Mouse (Mus musculus): ENCODE data around the gene Zfp410.

Zfp410 gene

DNA sequence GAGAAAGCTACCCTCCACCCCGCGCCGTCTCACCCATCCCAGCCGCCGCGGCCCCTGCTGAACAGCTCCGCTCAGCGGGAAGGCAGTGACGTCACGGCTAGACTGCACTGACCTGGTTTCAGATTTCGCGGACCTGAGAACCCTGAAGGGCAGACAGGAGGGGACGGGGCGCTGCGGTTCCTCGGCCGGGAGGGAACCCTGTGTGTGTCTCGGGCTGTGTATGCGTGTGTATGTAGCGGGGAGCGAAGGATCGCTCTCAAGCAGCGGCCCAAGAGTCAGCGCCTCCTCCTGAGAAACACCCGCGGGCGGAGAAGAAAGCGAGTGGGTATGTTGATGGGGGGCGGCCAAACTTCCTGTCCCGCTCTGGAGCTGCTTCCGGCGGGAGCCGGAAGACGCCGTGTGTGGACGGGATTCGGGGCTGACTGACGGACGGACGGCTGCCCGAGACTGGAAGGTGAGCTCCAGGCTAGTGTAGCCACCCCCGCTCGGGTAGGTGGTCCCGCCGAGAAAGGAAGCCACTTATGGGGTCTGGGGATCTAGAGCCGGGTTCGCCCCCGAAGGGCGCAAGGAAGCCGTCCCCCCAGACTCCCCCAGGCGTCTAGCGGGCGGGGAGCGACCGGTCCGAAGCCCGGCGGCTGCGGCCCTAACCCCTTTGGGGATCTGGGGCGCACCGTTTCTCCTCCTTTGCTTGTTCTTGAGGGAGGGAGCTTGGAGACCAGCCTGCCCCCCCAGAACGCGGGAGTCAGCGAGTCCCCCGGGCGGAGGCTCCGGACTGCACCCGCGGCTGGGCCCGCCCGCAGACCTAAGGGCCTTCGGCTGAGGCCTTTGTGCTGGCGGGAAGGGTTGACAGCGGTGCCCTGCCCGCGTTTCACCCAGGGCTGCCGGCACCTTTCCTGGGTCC is at the start of gene Zfp410:
Gene Zfp410 (plus strand): TSS at position 132 of the 901 bp plus-strand sequence.
- DNase-seq (ENCODE audit: low read depth, low spot score): peak; percentile 65

DNA sequence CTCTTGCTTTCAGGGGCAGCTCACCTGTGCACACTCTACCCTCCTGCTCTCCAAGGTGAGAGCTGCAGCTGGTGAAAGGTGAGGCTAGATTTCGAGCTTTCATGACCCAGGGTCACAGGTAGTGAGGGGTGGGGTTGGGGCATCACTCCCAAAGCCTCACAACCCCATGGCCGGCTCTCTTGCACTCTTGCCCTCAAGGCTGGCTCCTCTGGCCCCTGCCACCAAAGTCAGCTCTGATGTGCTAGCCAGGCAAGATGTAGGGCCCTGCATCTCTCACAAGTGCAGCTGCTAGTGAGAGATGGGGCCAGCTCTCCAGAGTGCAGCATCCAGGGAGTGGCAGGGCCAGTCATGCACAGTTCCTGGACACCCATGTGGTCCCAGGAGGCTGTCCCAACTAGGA is 49.4 kb upstream of the Zfp410 start:
- DNase-seq (ENCODE audit: low read depth, low spot score): no peak

DNA sequence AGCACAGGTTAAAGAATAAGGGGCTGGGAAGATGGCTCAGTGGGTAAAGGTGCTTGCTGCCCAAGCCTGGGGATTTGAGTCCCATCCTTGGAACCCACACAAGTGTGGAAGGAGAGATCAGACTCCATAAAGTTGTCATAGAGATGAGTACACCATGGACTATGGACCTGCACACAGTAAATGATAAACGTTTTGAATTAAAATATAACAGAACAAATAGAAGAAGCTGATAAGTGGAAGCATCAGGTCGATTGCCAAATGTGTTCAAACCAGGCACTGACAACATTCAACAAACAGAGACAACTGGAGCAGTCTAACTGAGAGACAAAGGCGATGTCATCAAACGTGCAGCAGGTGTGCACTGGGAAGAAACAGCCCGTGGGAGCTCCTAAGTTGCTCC is 43.3 kb upstream of the Zfp410 start:
- no peak for DNase-seq (ENCODE audit: low read depth, low spot score)

DNA sequence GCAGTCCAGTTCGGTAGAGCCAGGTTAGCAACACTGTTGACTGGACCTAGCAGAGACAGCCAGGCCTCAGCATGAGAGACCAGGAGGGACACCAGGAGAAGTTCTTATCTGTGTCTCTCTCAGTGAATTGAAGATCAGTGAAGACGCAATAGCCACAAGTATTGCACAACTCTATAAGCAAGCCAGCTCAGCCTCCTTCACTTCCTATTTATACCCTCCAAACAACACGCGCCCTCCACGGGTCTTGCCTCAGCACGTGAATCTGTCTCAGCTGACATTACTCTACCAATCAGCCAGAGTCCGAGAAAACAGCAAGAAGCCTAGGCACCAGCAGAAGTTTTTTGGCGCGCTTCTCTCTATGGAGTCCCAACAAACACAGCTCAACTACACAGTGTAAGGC is 41.4 kb upstream of the Zfp410 start:
- DNase-seq (ENCODE audit: low read depth, low spot score): no peak

DNA sequence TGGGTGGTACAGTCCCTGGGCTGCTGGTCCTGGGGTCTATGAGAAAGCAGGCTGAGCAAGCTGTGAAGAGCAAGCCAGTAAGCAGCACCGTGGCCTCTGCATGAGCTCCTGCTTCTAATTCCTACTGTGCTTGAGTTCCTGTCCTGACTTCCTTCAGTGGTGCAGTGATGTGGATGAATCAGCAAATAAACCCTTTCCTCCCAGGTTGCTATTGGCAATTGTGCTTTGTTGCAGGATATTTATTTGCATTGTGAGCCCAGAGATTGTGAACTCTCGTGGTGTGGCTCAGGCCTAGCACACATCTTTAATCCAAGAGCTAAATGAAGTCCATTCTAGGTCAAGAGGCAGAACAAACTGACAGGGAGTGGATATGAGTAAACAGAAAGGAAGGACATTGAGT is 40.4 kb upstream of the Zfp410 start:
- DNase-seq (ENCODE audit: low read depth, low spot score): no peak

DNA sequence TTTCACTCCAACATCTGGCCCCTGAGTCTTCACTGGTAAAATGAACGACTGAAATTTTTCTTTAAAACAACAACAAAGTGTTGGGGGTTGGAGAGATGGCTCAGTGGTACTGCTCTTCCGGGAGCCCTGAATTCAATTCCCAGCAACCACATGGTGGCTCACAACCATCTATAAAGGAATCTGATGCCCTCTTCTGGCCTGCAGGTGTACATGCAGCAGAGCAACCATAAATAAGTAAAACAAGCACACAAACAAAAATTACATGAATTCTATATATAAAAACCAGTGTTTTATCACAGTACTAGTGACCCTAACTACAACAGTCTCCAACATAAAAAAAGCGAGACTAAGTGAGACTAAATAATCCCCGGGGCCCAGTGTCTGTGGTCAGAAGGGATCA is 39.9 kb upstream of the Zfp410 start:
- DNase-seq (ENCODE audit: low read depth, low spot score): no peak

DNA sequence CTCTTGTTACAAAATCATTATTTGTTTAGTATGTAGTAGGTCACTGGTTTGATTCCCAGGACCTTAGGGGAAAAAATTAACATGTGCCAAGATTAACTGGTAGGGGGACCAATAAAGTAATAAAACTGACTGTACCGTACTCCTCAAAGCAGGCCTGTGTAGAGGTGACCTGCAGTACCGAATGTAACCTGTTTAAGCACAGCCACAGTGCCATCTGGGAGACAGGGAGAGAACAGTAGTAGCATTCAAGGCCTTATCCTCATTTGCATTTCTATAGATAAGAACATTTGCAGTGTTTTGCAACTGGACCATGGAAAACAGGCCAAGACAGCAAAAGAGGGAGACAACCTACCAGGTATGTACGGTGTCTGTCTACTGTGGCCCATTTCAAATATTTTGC is 38.8 kb upstream of the Zfp410 start:
- no peak for DNase-seq (ENCODE audit: low read depth, low spot score)

DNA sequence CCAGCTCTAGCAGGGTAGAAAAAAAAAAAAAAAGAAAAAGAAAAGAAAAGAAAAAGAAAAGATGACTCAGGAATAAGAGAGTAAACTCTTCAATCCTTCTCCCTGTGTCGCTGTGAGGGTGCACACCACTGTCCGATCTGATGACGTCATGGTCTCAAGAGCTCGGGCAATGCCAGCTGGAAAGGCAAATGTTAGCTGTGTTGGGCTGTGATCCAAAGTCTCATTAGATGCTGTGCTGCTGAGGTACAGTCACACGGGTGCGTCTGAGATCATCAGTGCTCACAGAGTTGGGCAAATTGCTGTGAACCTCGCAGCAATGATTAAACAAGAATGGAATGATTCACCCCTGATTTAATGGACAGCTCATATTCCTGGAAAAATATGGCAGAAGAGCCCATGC is 37.8 kb upstream of the Zfp410 start:
- no peak for DNase-seq (ENCODE audit: low read depth, low spot score)

DNA sequence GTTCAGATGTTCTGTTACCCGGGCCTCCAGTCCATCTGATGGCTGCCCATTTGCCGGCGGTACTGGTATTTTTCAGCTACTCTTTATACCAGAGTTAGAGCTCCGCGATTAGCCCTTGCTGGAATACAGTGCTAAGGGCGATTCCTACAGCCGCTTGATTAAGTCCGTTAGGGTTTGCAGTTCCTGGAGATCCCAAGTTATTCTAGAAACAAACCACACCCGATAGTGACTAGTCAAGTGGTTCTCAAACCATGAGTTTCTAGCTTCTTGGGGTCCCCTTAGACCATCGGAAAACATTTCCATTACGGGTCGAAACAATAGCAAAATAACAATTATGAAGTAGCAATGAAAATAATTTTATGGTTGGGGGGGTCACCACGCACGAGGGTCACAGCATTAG is 32.3 kb upstream of the Zfp410 start:
- DNase-seq (ENCODE audit: low read depth, low spot score): peak; percentile 42

DNA sequence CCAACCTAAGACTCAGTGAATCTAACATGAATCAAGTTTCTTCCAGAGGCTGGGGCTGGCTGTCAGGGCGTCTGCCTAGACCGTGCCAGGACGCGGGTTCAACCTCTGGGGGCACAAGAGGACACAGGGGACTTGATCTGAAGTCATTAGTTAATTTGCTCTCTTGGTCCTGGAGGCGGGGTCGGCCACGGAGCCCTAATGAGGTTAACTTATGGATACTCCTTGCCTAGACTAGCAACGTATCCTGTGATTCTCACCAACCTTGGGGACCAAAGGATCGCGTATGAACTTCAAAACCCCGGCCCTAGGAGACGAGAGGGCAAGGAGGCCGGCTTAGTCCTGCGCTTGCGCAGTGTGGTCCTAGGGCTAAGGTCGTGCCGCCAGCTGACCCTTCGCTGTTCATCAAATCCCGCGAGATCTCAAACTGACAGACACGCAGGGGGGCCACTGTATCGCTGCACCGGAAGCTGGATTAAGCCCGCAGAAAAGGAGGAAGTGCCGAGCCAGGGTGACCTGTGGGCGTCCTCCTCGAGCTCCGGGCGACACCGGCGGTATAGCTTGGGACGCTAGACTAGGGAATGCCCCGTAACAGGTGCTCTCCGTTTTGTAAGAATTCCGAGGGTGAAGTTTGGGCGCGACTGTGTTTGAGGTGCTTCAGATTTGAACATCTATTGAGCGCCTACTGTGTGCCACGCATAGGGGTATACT is 31.6 kb upstream of the Zfp410 start, which contains the start of gene Ptgr2:
Gene Ptgr2 (plus strand): TSS at position 348 of the 708 bp plus-strand sequence.
- DNase-seq (ENCODE audit: low read depth, low spot score): peak; percentile 94

DNA sequence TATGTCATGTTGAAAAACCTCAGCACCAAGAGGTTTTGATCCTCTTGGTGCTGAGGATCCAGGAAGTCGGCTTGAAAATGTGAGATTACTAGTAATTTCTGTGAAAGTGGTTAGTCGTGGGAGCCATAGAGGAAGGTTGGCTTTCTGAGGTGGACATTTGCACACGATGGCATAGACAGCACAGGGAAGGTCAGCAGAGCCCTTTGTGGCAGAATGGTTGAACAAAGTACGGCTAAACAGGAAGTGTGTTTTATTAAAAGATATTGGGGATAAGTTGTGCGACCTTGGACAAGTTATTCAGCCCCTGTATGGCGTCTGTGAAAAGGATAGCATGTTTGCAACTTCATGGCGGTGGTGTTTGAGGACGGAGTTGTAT is 31.1 kb upstream of the Zfp410 start:
- no peak for DNase-seq (ENCODE audit: low read depth, low spot score)

DNA sequence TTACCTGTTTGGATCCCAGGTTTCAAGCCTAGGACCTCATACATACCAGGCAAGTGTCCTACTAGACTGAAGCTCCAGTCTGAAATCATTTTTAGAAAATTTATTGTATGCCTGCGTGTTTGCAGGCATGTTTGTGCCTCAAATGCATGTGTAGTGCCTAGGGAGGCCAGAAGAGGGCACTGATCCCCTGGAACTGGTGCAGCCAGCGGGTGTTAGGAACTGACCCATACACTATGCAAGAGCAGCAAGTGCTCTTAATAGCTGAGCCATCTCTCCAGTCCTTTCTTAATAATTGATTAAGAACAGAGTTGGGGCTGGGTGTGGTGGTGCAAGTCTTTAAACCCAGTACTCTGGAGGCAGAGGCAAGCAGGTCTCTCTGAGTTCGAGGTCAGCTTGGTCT is 28.2 kb upstream of the Zfp410 start:
- DNase-seq (ENCODE audit: low read depth, low spot score): peak; percentile 44

DNA sequence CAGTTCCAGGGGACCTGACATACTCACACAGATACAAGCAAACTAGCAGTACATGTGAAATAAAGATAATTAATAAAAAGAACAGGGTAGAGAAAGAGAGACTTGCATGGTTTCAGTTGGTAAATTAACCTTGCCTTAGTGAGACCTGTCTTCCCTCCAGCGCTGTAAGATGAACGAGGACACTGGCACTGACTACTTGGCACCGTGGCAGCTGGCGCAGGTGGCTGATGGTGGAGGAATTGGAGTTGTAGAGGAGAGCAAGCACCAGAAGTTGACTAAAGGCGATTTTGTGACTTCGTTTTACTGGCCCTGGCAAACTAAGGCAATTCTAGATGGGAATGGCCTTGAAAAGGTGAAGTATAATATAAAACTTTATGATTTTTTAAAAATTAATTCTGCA is 18.8 kb upstream of the Zfp410 start:
- no peak for DNase-seq (ENCODE audit: low read depth, low spot score)

DNA sequence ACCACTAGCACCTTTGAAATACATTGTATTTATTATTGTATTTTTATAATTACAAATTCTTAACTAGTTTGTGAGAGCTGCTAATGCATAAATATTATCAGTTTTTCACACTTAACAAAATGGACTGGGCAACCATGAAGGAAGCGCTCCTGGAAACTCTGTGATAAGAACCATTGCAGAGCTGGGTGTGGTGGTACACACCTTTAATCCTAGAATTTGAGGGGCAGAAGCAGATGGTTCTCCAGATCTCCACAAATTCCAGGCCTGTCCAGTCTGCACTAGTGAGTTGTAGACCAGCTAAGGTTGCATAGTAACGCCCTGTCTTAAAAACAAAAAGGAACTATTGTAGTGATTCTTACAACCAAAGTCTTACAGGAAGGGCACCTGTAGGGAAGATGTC is 17.4 kb upstream of the Zfp410 start:
- DNase-seq (ENCODE audit: low read depth, low spot score): peak; percentile 33

DNA sequence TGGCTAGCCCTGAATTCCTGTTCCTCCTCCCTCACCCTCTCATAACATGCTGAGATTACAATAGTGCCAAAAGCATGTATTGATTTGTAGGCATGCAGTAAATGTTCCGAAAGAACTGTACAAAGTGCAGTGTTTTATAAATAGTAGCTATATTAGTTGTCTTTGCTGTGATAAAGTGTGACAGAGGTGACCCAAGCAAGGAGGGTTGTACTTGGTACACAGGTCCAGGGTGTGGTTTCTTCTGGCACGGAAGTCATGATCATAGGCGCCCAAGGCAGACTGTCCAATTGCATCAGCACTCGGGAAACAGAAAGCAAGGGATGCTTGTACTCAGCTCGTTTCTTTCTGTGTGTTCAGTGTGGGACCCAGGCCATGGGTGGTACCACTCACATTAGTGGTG is 12.6 kb upstream of the Zfp410 start:
- DNase-seq (ENCODE audit: low read depth, low spot score): no peak

DNA sequence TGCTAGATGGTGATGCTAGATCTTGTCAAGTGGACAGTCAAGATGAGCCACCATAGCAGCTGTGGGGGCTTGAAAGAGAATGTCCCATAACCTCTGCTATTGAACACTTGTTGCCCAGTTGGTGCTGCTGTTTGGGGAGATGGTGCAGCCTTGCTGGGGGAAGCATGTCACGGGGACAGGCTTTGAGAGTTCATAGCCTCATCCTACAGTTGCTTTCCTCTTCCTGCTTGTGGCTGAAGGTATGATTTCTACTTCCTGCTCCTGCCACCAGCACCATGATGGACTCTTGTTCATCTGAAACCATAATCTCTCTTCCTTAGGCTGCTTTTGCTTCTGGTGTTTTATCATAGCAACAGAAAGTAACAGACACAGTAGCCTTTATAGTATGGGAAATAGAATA is 12.1 kb upstream of the Zfp410 start:
- no peak for DNase-seq (ENCODE audit: low read depth, low spot score)

DNA sequence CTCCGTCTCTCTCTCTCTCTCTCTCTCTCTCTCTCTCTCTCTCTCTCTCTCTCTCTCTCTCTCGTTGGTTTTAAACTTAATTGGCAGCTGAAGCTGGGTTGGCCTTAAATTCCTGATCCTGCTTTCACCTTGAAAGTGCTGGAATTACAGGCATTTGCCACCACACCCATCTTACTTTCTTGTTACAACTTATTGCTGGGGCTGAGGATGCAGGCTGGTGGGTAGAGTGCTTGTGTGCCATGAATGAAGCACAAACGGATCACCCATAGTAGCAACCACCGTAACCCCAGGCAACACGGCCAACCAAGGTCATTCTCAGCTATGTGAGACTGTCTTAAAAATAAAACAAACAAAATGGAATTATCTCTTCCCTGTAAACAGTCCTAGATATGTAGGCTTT is 5.3 kb upstream of the Zfp410 start:
- no peak for DNase-seq (ENCODE audit: low read depth, low spot score)

DNA sequence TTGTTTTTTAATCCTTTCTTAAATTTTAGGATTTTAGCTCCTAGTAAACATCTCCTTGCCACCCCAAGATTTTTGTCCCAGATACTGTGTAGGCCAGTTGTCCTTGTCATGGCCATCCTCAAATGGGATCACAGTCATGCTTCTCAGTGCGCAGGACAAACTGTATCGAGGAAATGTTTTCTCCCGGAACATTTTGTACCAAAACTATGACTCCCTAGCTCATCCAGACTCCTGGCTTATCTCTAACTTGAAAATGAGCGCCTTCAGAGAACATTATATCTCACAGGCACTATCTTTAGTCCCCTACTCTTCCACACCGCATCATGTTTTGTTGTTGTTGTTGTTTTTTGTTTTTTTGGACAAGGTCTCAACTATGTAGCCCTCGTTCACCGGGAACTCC is 646 bp upstream of the Zfp410 start:
- no peak for DNase-seq (ENCODE audit: low read depth, low spot score)

DNA sequence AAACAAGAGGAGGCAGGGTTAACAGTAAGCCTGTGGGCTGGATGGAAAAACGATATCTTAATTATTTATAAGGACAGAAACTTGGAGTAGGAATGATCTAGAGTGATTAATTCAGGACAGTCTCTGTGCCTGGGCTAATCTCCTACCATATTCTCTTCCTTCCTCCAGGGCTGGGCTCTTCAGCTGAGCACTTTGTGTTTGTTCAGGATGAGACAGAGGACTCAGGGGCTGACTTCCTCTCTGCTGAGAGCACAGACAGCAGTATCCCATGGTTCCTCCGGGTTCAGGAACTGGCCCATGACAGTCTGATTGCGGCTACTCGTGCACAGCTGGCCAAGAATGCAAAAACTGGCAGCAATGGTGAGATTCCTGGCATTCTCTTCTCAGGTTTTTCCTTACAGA is 10.5 kb downstream of the Zfp410 start:
- DNase-seq (ENCODE audit: low read depth, low spot score): no peak

DNA sequence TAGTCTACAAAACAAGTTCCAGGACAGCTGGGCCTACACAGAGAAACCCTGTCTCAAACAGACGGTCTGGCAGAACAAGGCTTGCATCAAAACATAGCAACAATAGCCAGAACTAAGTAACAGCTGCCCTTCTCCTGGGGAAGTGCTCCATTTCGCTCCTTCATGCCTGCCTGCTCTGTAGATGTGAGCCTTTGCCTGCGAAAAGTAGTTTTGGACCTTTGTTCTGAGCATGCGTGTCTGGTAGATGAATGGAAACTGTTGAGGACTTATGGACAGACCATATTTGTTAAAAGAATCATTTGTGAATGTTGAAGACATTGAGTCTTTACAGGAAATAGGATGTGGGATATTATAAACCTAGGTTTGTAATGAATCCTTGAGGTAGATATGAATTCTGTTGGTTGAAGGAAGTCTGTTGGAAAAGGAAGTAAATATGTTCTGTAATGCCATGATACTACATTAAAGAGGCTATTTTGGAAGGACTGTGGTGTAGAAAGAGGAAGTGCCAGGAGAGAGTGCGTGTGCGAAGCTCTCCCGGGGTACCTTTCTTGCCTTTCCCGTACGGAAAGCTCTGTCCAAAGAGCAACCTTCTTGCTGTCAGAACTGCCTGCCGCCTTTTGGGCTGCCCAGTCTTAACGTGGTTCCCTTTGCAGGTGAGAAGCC is 20.4 kb downstream of the Zfp410 start:
- no peak for DNase-seq (ENCODE audit: low read depth, low spot score)

DNA sequence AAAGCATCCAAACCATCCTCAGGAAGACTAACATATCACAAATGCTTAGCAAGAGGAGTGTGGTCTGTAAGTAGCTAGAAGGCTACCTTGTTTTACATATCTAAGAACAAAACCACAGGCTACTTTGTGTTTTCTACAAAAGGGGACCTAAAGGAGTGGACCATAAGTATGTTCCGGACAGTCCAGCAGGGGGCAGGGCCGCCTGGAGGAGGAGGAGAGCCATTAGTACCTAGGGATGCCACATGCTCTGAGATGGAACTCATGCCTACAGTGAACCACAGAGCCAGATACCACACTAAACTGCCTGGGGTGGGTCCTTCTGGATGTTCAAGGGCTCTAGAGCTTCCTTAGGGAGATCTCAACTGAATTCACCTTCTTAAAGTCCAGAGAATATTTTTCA is 30.5 kb downstream of the Zfp410 start:
- no peak for DNase-seq (ENCODE audit: low read depth, low spot score)

DNA sequence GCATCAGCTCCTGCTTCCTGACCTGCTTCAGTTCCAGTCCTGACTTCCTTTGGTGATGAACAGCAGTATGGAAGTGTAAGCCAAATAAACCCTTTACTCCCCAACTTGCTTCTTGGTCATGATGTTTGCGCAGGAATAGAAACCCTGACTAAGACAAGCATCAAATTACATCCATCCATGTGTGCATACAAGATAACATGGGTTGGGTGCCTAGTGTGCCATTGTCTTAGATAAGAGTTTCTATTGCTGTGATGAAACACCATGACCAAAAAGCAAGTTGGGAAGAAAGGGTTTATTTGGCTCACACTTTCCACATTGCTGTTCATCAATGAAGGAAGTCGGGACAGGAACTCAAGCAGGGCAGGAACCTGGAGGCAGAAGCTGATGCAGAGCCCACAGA is 42.0 kb downstream of the Zfp410 start:
- DNase-seq (ENCODE audit: low read depth, low spot score): peak; percentile 21
